Mouse (Mus musculus) inflammation-experienced regulatory T-cells, adult 6 months (primary cell): ENCODE results near the gene Scnn1a. TPM values are rescaled to one million over a fixed set of nuclear protein-coding genes. Genes with fewer than 3 reads are reported as not detected.
A peak's percentile ranks its signal among the peaks of the same experiment; 100 is the strongest.
"Not testable (repeated sequence)": the region's sequence is repeated elsewhere in the genome, so short reads cannot be mapped to it uniquely, and the experiment has no call there.

Experiments used
- ATAC-seq: one replicate; pipeline ENCODE4 v1.8.0; 2017
- polyA plus RNA-seq, 3 experiments: library from polyadenylated mRNA; unstranded; fragments of 100-300 nt; shearing (Covaris generic); gene quantifications; one replicate each; pipeline ENCODE4 v1.2.1; 2017

Gene Scnn1a
- polyA plus RNA-seq: not detected

DNA sequence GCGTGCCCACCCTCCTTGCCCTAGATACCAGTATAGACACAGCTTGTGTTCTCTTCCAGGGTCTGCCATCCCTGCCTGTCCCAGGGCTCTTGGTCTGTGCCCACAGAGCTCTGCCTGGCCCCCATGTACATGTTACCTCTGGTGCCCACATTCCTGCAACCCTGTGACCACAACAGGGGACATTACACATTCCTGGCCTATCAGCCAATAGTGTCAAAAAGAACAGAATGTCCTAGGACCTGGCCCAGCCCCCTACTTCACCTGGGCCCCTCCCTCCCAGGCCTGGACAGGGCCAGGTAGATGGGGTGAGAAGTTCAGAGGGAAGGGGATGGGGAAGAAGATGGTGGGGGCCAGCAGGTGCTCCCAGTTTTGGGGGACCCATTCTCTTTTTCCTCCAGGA is at the start of gene Scnn1a:
Gene Scnn1a, plus strand, starts transcription at position 337 of the 400 bp plus-strand sequence.
- ATAC-seq: no peak

- peak; percentile 78 for ATAC-seq
These were observed 48.8 kb upstream of the Scnn1a start for GRCm38 (mm10) chr6:125271455-125272227.

GRCm38 (mm10) chr6:125272228-125272785 is 48.2 kb upstream of the Scnn1a start:
- no peak for ATAC-seq

GRCm38 (mm10) chr6:125274841-125275563 is 45.5 kb upstream of the Scnn1a start:
- no peak for ATAC-seq

DNA sequence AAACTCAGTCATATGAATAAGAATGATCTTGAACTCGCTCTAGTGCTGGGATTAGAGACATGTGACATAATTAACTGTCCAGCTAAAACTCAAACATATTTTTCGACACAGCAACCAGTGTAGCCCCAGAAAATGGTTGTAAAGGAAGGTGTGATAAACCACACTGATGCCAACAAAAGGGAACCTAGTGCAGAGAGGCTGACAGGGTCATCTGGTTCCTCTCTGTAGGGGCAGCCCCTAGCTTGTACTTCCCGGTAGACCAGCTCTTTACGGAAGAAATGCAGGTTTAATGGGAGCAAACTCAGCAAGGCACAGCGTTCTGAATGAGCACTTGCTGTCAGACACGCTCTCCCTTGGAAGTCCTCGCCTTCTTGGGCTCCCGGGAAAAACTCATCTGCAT is 40.7 kb upstream of the Scnn1a start:
- ATAC-seq: no peak

DNA sequence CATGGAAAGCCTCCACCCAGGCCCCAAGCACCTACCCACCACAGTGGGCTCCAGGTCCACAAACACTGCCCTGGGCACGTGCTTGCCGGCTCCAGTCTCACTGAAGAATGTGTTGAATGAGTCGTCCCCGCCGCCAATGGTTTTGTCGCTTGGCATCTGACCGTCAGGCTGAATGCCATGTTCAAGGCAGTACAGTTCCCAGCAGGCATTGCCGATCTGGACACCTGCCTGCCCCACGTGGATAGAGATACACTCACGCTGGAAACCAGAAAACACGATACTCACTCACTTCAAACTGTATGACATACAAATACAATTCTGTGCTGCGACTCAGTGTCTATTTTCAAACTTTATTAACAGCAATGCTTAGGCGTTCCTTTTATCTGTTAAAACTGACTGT is 37.7 kb upstream of the Scnn1a start:
- ATAC-seq: not testable (repeated sequence)

GRCm38 (mm10) chr6:125284250-125284649 is 36.2 kb upstream of the Scnn1a start:
- no peak for ATAC-seq

DNA sequence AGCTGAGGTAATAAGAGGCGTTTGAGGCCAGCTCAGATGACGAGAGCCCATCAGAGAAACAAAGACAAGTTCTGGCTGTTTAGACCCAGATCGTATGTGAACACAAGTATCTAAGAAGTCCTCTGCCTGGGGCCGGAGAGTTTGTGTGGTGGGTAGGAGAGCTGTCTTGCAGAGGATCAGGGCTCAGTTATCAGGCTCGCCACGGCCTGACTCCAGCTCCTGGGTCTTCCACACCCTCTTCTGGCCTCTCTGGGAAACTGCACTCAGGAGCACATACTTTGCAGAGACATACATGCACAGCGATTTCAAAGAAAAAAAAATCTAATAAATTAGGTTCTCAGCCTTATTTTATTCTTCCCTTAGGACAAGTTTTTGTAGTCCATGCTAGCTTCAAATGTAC is 35.7 kb upstream of the Scnn1a start:
- ATAC-seq: no peak

- no peak for ATAC-seq
These were observed 34.6 kb upstream of the Scnn1a start, which contains the start of gene Tuba3a for GRCm38 (mm10) chr6:125285890-125286289. Gene Tuba3a, minus strand, starts transcription at chr6:125286042.

DNA sequence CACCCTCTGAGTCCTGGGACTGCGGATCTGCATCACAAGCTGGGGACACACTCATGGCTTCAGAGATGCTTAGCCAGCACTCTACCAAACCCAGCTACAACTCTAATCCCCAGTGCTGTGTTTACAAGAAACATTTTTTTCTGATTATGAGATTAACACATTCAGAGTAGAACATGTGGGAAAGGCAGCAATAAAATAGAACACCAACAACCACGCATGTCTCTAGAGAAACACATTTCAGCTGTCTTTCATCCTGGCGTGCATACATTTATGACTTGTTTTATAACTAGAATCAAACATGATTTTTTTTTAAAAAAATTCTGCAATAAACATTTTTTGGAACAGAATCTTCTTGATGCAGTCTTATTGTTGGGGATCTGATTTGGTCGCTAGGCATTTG is 33.5 kb upstream of the Scnn1a start:
- no peak for ATAC-seq

DNA sequence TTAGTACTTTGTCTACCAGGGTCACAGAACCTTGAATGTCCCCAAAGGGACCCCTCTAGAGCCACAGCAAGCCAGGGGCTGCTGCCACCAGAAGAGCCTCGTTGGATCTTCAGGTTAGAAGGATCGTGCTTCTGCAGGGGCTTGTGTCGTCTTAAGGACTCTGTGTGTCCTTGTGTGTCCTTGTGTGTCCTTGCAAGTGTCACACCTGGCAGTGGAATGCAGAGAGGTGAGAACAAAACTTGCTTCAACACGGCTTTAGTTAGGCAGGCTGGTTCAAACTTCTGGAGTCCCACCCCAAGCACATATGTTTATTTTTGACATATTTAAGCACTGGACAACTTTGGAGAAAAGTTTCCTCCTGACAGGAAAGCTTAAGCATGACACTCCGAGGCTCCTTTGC is 31.7 kb upstream of the Scnn1a start:
- ATAC-seq: no peak

DNA sequence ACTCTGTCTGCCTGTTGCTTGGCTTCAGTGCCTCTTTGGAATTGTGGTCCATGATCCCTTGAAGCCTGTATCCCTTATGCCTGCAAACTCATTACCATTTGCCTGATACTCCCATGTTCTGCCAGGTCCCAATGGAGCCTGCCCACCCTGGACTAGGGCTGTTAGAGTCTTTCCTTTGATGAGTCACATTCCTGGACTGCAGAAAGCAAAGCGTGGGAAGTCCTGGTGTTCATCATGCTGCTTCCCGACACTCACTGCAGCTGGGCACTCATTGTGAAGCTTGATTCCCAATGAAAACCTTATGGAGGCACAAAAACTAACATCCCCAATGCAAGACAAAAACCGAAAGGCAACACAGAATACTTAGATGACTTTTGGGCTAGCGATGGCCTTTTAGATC is 29.1 kb upstream of the Scnn1a start:
- ATAC-seq: no peak

GRCm38 (mm10) chr6:125292256-125292655 is 28.2 kb upstream of the Scnn1a start:
- ATAC-seq: no peak

DNA sequence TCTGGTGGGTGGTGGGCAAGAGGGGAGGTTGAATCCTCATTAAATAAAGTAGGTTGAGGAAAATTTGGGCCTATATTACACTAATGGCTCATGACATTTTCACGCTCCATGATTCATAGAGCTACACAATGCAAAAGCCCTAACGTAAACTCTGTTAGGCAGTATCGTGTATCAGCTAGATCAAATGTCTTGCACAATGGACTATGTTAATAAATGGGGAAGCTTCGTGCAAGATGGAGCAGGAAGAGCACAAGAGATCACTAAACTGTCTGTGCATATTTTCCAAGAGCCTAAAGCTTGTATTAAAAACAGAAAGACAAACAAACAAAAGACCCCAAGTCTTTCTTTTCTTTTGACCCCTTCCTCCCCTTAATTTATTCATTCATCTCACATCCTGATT is 26.4 kb upstream of the Scnn1a start:
- no peak for ATAC-seq

- ATAC-seq: no peak
These were observed 23.2 kb upstream of the Scnn1a start for GRCm38 (mm10) chr6:125297149-125297820.

DNA sequence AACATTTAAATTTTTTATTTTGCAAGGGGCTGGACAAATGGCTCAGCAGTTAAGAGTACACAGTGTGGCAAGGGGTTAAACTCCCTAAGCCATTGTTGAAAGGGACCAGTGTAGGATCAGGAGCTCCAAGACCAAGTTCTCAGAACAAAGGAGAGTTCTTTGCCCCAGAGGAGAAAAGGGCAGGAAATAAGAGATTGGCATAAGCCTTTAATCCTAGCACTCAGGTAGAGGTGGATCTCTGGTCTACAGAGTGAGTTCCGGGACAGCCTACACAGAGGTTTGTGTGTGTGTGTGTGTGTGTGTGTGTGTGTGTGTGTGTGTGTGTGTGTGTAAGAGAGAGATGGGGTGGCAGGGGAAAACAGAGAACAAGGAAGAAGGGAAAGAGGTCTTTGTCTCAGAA is 19.5 kb upstream of the Scnn1a start:
- ATAC-seq: no peak

DNA sequence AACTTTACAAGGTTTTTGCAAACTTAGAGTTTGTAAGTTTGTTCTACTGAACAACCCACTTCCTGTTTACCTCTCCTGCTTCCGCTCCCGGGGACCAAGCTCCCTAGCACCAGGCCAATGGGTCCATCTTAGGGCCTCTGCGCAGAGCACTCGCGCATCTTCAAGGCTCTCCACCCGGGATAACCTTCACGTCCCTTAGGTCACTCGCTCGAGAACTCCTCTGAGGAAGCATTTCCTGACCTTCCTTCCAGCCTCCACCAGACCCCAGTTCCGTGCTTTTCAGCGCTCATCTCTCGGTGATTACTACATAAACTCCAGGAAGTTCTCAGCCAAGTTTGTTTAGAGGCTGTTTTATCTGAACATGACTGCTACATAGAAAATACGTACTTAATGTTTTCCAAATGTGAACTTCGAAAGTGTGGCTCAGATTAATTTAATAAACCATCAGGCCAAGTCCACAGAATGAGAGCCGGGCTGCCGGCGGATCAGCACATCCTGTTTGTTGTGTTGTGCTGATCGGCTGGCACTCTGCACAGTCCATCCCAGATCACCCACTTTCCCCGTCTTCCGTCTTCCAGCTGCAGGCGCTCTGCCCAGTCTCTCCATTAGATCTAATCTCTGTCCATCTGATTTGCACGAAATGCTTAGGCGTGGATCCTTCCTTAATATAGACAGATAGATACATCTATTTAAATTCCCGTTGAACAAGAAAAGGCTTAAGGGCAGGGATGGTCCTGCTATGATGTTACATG is 18.1 kb upstream of the Scnn1a start:
- ATAC-seq: no peak

GRCm38 (mm10) chr6:125303242-125303641 is 17.2 kb upstream of the Scnn1a start:
- no peak for ATAC-seq

GRCm38 (mm10) chr6:125304408-125304807 is 16.1 kb upstream of the Scnn1a start:
- ATAC-seq: not testable (repeated sequence)

DNA sequence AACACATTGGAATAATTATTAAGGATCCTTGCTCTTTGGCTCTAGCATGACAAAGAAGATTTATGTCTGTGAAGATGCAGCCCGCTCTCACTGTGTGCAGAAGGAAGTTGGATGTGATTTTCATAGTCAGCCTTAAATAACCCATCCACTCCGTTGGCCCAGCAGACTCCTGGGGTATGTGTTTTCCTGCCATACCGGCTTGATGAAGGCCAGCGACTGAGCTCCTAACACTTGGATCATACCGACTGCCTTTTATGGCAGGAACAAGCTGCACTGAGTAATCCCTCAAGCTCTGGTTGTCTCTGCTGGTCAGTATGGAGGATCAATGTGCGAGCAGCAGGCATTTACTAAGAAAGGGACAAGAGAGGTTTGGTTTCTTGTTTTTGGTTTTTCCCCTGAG is 15.0 kb upstream of the Scnn1a start:
- no peak for ATAC-seq

GRCm38 (mm10) chr6:125307091-125307490 is 13.4 kb upstream of the Scnn1a start:
- no peak for ATAC-seq

GRCm38 (mm10) chr6:125308921-125309320 is 11.5 kb upstream of the Scnn1a start:
- ATAC-seq: no peak
